Mouse (Mus musculus) left cerebral cortex, postnatal 10 days (tissue): ENCODE measurements around the gene Bcl6. TPM values are rescaled to one million over a fixed set of nuclear protein-coding genes. Genes with fewer than 3 reads are reported as not detected.
A peak's percentile ranks its signal among the peaks of the same experiment; 100 is the strongest.

ENCODE experiments used
- DNase-seq, 2 experiments: peaks; one replicate each; pipeline ENCODE4 v3.0.0; 2021 to 2022; ENCODE audit warnings: low spot score in 2 of 2, mixed read lengths in 1 of 2; ENCODE audit errors: extremely low spot score in 1 of 2
- intact Hi-C: fragments of 180-260 bp; cut with DNase I; formaldehyde crosslinking; loops from one replicate; pipeline ENCODE4 v1.15.1; 2025
- total RNA-seq, 2 experiments: library from RNA; stranded (reverse); gene quantifications; 2 replicates each; pipeline ENCODE4 v1.2.3; 2021

The Bcl6 gene
- total RNA-seq, 2 experiments from 2014 or later: 23.0 to 25.8 TPM

DNA sequence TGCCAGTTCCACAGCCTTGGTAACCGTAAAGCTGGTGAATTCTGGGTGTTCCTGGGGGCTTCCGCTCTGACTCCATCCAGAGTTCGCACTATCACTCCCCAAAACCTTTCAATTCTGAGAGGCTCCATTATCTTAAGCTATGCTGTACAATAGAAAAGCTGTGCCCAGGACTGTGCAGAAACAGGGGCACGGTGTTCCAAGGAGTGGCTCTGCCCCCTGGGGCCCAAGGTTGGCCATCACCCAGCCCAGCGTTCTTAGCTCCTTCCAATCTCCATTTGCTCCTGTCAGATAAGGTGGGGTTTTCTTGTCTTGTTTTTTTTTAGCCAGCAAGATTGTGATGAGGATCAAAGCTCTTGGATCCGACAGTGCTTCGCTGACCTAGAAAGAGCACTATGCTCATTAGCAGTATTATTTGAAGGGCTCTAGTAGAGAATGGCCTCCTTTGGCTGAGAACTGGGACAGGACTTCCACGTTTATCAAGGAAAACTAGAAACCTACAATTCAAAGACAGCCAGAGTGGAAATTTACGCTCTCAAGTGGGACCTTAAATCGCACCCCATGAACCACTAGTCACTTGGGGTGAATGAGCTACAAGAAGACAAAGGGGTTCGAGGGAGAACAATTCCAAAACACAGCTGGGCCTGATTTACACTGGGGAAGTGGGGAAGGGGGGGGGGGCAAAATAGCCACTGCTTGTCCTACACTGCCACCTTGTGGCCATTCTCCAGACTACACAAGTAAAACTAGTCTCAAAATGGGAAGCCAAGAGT lies 35.3 kb downstream of the Bcl6 start:
- DNase-seq: peak in 1 of 2 experiments; percentile 69
- intact Hi-C loops: loop anchor here (1.0 kb wide), 2 partner anchors 403 to 501 kb away; no protein-coding TSS in a partner anchor

- intact Hi-C loops: no loop called here
- no peak for DNase-seq
Measured at GRCm38 (mm10) chr16:23952101-23952727, 36.4 kb downstream of the Bcl6 start.

DNA sequence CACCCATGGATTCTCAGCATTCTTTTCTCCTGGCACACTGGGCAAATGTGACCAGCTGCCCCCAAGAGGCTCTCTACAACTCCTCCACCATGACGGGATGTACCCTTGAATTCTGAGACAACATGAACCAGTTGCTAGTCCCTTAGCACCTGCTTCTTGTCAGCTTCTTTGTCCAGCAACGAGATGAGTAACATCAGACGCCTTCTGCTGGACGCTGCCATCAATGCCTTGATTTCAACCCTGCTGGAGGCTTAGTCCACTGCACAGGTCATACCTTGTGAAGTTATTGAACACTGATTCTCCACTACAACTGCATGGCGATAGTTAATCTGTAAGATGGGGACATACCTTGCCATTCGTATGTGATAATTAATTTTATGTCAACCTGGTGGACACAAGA lies 41.0 kb downstream of the Bcl6 start:
- intact Hi-C loops: no loop called here
- no peak for DNase-seq

- intact Hi-C loops: no loop called here
- no peak for DNase-seq
Measured at GRCm38 (mm10) chr16:23944801-23945200, 43.9 kb downstream of the Bcl6 start.

DNA sequence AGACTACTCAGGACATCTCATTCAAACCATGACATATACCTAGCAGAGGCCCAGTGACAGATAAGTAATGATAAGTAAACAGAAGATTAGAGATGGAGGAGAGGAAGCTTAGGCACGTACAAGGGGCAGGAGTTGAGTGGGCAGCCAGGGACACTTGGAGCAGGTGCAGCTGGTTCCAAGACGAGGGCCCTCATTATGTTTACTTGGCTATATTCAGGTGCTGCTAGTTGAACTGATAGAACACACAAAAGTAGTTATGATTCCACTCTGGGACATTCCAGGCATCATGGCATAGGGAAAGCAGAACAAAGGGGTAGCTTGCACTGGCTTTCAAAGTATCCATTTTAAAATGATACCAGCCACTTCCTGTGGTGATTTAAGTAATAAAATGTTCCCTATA lies 54.3 kb downstream of the Bcl6 start:
- DNase-seq: no peak
- intact Hi-C loops: no loop called here

DNA sequence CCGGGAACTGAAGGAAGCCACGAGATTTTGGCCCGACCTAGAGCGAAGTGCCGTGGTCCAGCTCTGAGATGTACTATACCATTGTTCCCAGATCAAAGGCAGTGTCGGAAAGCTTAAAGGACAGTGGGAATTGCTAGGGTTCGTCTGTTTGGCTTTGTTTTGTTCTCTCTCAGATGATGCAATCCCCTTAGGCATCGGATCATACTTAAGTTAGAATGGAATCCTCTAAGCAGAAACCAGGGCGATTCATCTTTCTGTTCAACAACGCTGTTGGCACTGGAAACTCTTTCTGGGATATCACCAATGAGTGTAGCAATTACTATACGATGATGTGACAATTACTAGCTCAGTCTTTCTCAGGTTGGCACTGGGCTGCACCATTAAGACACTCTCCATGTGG lies 56.4 kb downstream of the Bcl6 start, which contains the start of gene Rtp2:
Gene Rtp2 (minus strand): TSS at position 101 of the 400 bp plus-strand sequence.
- DNase-seq: no peak
- intact Hi-C loops: no loop called here

GRCm38 (mm10) chr16:23931275-23931674 lies 57.4 kb downstream of the Bcl6 start:
- no peak for DNase-seq
- intact Hi-C loops: no loop called here

DNA sequence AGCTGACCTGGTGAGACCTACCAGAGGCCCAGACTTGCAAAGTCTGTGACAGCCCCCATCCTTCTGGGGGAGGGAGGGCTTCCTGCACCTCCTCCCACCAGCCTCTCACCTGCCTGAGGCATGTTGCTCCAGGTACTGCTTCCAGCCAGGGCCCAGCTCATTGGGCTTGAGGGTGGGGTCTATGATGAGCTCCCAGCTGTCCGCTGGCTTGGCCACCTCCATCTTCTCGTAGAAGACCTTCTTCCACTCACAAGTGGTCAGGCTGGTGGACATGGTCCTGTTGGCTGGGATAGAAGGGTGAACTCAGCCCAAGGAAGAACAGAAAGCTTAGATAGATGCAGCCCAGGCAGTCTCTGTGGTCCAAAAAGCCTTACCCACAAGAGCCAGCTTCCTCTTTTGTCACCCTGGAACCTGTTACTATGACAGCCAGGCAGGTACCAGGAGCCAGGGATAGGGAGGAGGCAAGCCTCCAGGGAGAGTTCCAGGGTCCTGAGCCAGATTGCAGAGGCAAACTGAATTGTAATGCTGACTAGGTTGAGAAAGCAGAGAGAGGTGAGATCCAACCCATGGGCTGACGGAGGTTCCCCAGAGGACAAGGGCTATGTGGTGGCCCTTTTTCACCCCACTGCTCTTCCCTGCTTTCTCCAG lies 58.1 kb downstream of the Bcl6 start:
- no peak for DNase-seq
- intact Hi-C loops: no loop called here

DNA sequence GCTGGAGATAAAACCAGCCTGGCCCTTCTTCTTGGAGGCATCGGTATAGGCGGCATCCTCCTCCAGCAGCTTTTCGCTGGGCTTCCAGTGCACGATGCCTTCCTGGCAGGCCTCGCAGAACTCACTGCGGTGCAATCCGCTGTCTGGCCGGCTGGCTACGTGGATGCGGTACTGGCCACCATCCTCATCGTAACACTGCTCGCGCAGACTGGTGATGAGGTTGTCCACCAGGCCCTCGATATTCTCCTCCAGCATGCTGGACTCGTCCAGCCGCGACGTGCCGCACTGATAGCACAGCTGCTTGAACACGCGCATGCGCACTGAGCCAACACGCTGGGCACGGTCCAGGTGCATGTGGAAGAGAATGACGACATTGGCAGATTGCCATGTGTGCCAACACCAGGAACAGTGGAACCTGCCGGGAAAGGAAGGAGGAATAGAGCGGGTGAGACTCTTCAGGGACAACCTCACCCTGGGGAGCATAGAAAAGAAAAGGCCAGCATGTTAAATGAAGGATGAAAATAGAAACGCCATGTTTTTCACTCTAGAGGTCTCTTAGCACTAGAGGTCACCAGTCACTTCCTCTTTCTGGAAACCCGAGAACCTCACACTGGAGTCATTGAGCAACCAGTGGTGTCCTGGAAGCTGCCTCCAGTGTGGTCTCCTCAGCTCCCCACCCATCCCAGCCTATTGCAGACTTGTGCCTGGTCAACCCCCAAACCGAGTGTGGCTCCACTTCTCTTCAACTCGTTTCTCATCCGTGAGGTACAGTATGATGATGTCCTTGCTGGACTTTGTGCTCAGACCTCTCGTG lies 61.1 kb downstream of the Bcl6 start:
- peak in 1 of 2 experiments; percentile 34 for DNase-seq
- intact Hi-C loops: no loop called here

DNA sequence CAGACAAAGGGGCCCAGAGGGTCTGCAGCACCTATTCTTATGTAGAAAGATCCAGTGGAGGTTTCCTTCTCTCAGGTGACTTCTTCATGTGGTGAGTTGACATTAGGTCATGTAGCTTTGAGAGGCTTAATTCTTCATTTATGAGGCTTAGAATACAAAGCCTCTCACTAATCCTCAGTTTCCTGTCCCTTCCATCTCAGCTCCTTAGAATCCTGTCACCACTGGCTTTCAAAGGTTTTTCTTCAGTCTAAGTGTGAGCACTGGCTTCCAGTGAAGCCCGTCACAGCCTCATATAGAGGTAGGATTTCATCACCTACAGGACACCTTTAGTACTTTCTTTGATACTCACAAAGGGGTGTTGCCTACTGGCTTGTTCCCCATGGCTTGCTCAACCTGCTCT lies 65.7 kb downstream of the Bcl6 start:
- no peak for DNase-seq
- intact Hi-C loops: no loop called here

GRCm38 (mm10) chr16:23921697-23922096 lies 67.0 kb downstream of the Bcl6 start:
- intact Hi-C loops: no loop called here
- no peak for DNase-seq

DNA sequence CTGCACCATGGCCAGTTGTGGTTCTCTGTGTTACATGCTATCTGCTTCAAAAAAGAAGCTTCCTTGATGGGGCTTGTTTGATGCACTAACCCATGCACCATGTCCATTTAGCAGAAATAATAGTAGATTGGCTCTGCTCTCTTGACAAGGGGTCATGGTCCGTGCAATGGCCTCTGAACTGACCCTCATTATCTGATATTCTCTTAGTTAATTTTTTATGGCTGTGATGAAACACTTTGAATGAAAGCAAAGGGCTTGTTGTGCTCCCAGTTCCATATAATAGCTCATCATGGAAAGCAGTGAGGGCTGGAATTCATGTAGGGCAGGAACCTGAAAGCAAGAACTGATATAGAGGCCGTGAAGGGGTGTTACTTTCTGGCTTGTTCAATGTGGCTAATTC lies 69.2 kb downstream of the Bcl6 start:
- intact Hi-C loops: no loop called here

More for the DNA sequence above, 69.2 kb downstream of the Bcl6 start:
- DNase-seq: no peak

Other genes with a start within 250 kb of the Bcl6 start
- 100 to 1,000 TPM; 320 to 376 TPM for gene Sst, start 97.9 kb downstream of the Bcl6 start, total RNA-seq
- gene Rtp2, start 56.5 kb downstream of the Bcl6 start, total RNA-seq: under 1 TPM in 1 of 2 experiments, not detected in 1; 0.45 TPM
- gene Gm37419, start 370 bp downstream of the Bcl6 start, total RNA-seq: not detected